Mouse (Mus musculus) monocyte, adult 59 days (primary cell): ENCODE measurements around the gene Tmem100. TPM values are rescaled to one million over a fixed set of nuclear protein-coding genes. Genes with fewer than 3 reads are reported as not detected.

ENCODE experiments used
- total RNA-seq, 2 experiments: library from RNA; stranded (reverse); gene quantifications; one replicate each; pipeline ENCODE4 v1.2.4; 2023

The Tmem100 gene
- total RNA-seq = not detected

DNA sequence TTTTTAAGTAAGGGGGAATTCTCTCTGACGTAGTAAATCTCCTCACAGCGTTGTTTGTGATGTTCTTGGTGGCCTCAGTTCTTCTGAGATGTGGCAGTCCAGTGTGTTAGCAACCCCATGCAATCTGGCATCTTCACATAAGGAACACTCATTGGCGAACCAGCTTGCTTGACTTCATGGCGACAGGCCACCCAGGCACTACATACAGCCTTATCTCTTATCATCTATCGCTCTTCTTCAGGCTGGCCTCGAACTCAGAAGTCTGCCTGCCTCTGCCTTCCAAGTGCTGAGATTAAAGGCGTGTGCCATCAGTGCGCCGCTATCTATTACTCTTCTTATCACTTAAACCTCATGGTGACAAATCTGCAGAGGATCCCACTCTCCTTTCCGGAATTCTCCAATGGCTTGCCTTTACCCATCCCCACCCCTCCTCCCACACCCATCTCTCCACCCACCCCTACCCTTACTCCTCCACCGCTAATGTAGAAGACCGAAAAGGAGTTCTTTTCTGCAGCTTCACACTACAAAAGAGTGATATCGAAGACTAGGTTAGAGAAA, at the start of gene Tmem100:
Gene Tmem100, plus strand, starts transcription at position 508 of the 558 bp plus-strand sequence.

GRCm38 (mm10) chr11:90002231-90002986, 27.7 kb upstream of the Tmem100 start, which contains the start of gene Pctp:
Gene Pctp (minus strand): TSS chr11:90002894.

Other genes starting within 250 kb of the Tmem100 start
- gene Pctp, start 27.5 kb upstream of the Tmem100 start, total RNA-seq = 10 to 100 TPM; 14.9 to 17.0 TPM
- 1 to 10 TPM; 2.4 to 3.3 TPM for gene Gm45716, start 157.3 kb downstream of the Tmem100 start, total RNA-seq
- gene Mmd, start 219.1 kb downstream of the Tmem100 start, total RNA-seq = 10 to 100 TPM; 14.1 to 14.6 TPM